Mouse (Mus musculus) midbrain, postnatal 0 days (tissue): ENCODE data around the gene AL732309.1. TPM values are rescaled to one million over a fixed set of nuclear protein-coding genes. Genes with fewer than 3 reads are reported as not detected.

Source experiments
- ATAC-seq: fragments of 200-750 bp; cut with Nextera tagmentation; 2 replicates; pipeline ENCODE4 v1.8.0; 2017; ENCODE audit warnings: moderate number of reproducible peaks, mild to moderate bottlenecking, moderate TSS enrichment, moderate library complexity; ENCODE audit not compliant: low FRiP score
- DNase-seq: peaks from one replicate; pipeline ENCODE4 v3.0.0-alpha.2; 2015; ENCODE audit warnings: low spot score
- H3K27ac ChIP-seq: fragments of 300-500 bp; sonication (generic); 2 replicates; pipeline ENCODE4 v1.5.1; 2014; ENCODE audit warnings: low read depth, mild to moderate bottlenecking, low read length, mixed read lengths
- H3K27me3 ChIP-seq: fragments of 300-500 bp; sonication (generic); 2 replicates; pipeline ENCODE4 v1.6.1; 2014; ENCODE audit warnings: low read length, control low read depth, mixed read lengths; ENCODE audit not compliant: insufficient read depth
- H3K36me3 ChIP-seq: fragments of 300-500 bp; sonication (generic); 2 replicates; pipeline ENCODE4 v1.6.1; 2014; ENCODE audit warnings: low read length, control low read depth, mixed read lengths; ENCODE audit not compliant: insufficient read depth
- H3K4me1 ChIP-seq: fragments of 300-500 bp; sonication (generic); 2 replicates; pipeline ENCODE4 v1.6.1; 2014; ENCODE audit warnings: mild to moderate bottlenecking, control low read depth, antibody characterized with exemption, low read length, mixed read lengths; ENCODE audit not compliant: insufficient read depth
- H3K4me2 ChIP-seq: fragments of 300-500 bp; sonication (generic); 2 replicates; pipeline ENCODE4 v1.6.1; 2014; ENCODE audit warnings: low read depth, mild to moderate bottlenecking, low read length, mixed read lengths; ENCODE audit not compliant: poor library complexity, severe bottlenecking
- H3K4me3 ChIP-seq: fragments of 300-500 bp; sonication (generic); 2 replicates; pipeline ENCODE4 v1.5.1; 2014; ENCODE audit warnings: low read depth, mild to moderate bottlenecking, low read length, moderate library complexity
- H3K9ac ChIP-seq: fragments of 300-500 bp; sonication (generic); replicated peaks from 2 replicates; pipeline ENCODE4 v1.6.1; 2014; ENCODE audit warnings: mild to moderate bottlenecking, low read length, moderate library complexity, mixed read lengths; ENCODE audit not compliant: poor library complexity, severe bottlenecking
- H3K9me3 ChIP-seq: fragments of 300-500 bp; sonication (generic); 2 replicates; pipeline ENCODE4 v1.6.1; 2016; ENCODE audit warnings: low read length, control low read depth
- CTCF ChIP-seq: IDR thresholded peaks from 2 replicates; pipeline ENCODE4 v1.5.1; 2016; ENCODE audit warnings: antibody characterized with exemption, mild to moderate bottlenecking
- WGBS: fragments of 180-500 bp; shearing (Covaris S2); extraction: QIAGEN DNeasy Blood & Tissue Kit; methylation state at CpG from one replicate; pipeline ENCODE4 v1.1.7; 2014; 5-methylcytosine and 5-hydroxymethylcytosine counted together
- polyA plus RNA-seq: library from polyadenylated mRNA; unstranded; fragments of >200 nt; fragmentation: Nextera tagmentation; extraction: Ambion mirVana; gene quantifications from 2 replicates; pipeline ENCODE4 v1.2.1, GENCODE M21; 2015
- total RNA-seq: library from RNA; depleted of rRNA; stranded (reverse); fragments of >200 nt; gene quantifications from 2 replicates; pipeline ENCODE4 v1.2.3, GENCODE M21; 2014

Gene AL732309.1
- total and polyA plus RNA-seq, 2 experiments from 2014 or later, result 3.0 to 7.3 TPM

DNA sequence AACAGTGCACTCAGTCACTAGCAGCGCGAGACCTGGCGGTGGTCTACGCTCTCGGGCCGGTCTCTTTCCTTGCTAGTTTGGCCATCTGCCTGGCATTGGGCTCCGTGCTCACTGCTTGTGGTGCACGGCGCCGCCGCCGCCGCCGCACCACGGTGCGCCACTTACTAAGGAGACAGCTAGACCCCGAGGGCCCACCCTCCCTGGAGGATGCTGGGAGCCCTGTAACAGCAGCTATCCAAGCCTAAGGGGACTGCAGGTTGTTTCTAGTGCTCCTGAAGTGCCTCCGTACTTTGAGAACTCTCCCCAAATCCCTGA, 44.1 kb upstream of the AL732309.1 start:
- Histone ChIP-seq H3K27me3 (peaks cover 45% of the 10 kb centered on the region), H3K36me3 (peaks cover 29% of the 10 kb centered on the region), H3K4me2 (peak overlapping the region; percentile 50), H3K27ac (no peak overlapping the region), H3K4me3 (peak overlapping the region; percentile 18), H3K9me3 (no peaks in the 10 kb centered on the region), H3K4me1 (peaks cover 11% of the 10 kb centered on the region; the same call in 1 of the 2 replicates), H3K9ac (peak overlapping the region; percentile 29; the same call in 1 of the 2 replicates)
- TF ChIP-seq CTCF, result no peak
- DNase-seq (peak; percentile 49), ATAC-seq (no peak)
- WGBS, result 0% methylated on average over 18 of the region's 18 CpGs

DNA sequence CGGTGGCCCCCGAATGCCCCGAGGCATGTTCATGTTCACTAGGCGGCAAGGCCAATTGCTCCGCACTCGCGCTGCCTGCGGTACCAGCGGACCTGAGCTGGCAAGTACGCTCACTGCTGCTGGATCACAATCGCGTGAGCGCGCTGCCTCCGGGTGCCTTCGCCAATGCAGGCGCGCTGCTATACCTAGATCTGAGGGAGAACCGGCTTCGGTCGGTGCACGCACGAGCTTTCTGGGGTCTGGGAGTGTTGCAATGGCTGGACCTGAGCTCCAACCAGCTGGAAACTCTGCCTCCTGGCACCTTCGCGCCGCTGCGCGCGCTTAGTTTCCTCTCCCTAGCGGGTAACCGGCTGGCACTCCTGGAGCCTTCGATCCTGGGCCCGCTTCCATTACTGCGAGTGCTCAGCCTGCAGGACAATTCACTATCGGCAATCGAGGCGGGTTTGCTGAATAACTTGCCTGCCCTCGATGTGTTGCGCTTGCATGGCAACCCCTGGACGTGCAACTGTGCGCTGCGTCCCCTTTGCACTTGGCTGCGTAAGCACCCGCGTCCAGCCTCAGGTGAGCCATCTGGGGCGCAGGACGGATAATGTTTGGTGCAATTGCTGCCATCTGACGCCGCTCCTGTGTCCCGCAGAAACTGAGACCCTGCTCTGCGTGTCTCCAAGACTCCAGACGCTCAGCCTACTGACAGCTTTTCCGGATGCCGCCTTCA, 43.6 kb upstream of the AL732309.1 start:
- peak overlapping the region; percentile 50 for H3K4me2 ChIP-seq
- H3K36me3 ChIP-seq, result peaks cover 29% of the 10 kb centered on the region
- H3K9me3 ChIP-seq, result no peaks in the 10 kb centered on the region
- no peak overlapping the region for H3K27ac ChIP-seq
- WGBS, result 1% methylated on average over 54 of the region's 54 CpGs
- H3K9ac ChIP-seq, result peak overlapping the region; percentile 1; the same call in 1 of the 2 replicates
- H3K4me1 ChIP-seq, result peaks cover 11% of the 10 kb centered on the region; the same call in 1 of the 2 replicates
- peak; percentile 54 for DNase-seq
- H3K4me3 ChIP-seq, result peak overlapping the region; percentile 18
- TF ChIP-seq CTCF, result no peak
- peak; percentile 12; the same call in 1 of the 2 replicates for ATAC-seq
- H3K27me3 ChIP-seq, result peaks cover 45% of the 10 kb centered on the region

DNA sequence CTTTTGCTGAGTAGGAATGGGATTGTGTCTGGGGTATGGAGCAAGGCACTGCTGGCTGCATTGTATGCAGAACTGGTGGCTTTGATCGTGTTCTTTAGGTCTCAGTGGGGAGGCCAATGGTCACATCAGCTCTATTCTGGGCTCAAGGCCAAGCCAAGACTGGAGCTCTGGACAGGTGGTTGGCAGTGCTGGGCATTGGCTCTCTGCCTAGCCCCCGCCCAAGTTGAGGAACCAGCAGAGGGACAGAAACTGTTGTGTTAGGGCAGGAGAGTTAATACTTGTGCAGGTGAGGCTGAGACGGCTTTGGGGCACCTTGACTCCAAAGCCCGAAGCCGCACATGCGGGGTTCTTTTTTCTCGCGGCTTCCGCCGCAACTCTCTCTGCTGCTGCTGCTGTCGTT, 43.0 kb upstream of the AL732309.1 start, which contains the start of gene Lrrc26:
Gene Lrrc26, plus strand, starts transcription at position 265 of the 400 bp plus-strand sequence.
- DNase-seq, result peak; percentile 67
- H3K27ac ChIP-seq, result no peak within 1 kb of the TSS
- ATAC-seq, result no peak

DNA sequence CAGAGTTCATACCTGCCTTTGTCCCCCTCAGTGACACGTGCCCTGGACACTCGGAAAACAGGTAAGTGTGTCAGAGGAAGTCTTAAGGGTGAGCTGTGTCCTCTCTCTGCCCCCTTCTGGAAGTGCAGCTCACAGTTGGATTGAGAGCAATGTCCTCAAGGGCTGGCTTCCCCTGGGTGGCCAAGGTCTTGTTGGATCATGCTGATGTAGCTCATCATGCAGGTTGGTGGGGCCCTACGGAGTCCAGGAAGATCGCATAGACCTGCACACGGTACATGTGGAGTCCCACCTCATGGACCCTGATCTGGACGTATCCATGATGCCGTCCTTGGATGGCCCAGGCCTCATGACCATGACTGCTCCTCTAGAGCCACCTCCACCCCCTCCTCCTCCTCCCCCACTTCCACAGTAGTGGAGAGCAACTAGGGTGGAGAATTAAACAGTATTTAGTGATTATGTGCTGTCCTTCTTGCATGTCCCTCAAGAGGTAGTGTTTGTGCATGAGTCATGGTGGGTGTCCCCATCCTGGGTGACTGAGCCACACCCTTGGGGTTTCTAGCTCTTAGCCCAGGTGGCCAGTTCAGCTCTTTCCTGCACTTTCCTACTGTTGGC, 42.2 kb upstream of the AL732309.1 start:
- ATAC-seq (no peak), DNase-seq (no peak)
- H3K9me3 ChIP-seq, result no peaks in the 10 kb centered on the region
- H3K9ac ChIP-seq, result no peak overlapping the region
- no peak for TF ChIP-seq CTCF
- H3K27ac ChIP-seq, result no peak overlapping the region
- peaks cover 11% of the 10 kb centered on the region; the same call in 1 of the 2 replicates for H3K4me1 ChIP-seq
- H3K36me3 ChIP-seq, result peaks cover 29% of the 10 kb centered on the region
- no peak overlapping the region for H3K4me3 ChIP-seq
- no peak overlapping the region for H3K4me2 ChIP-seq
- H3K27me3 ChIP-seq, result peaks cover 42% of the 10 kb centered on the region
- WGBS, result 83% methylated on average over 7 of the region's 7 CpGs

More for the DNA sequence above, 43.0 kb upstream of the AL732309.1 start, which contains the start of gene Lrrc26:
- no peak for TF ChIP-seq CTCF
- Histone ChIP-seq H3K4me1 (peaks cover 11% of the 10 kb centered on the region; the same call in 1 of the 2 replicates), H3K9me3 (no peaks in the 10 kb centered on the region), H3K27me3 (peaks cover 45% of the 10 kb centered on the region), H3K9ac (peak within 1 kb of the TSS; percentile 1; the same call in 1 of the 2 replicates), H3K4me2 (peak within 1 kb of the TSS; percentile 50), H3K4me3 (peak within 1 kb of the TSS; percentile 18), H3K36me3 (peaks cover 30% of the 10 kb centered on the region)
- WGBS, result 5% methylated on average over 11 of the region's 11 CpGs

DNA sequence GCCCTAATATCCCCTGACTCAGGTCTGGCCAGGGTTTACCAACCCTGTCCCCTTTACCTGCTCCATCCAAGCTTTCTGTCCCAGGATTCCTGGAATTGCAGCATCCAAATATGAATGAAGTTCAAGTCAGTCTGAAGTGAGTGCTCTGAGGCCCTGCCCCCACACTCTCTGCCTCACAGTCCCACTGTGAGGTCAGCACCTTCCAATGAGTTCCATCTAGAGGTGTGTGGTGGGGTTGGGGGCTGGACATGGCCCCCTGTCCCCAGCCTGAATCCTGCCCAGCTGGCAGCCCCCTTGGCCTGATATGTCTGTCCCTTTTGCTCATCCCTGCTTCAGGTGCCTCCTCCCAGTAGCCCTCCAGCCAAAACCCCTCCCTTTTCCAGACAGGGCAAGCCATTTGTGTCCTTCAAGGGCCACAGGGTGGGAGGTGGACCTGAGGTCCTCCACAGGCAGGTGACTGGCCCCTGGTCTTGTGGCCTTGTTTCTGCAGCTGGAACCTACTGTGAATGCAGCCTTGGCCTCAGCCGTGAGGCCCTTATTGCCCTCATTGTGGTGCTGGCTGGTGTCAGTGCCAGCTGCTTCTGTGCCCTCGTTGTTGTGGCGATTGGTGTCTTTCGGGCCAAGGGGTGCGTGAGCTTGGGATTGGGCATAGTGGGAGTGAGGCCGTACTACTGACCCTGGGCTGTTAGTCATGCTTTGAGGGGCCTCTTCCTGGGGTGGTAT, 41.4 kb upstream of the AL732309.1 start, which contains the start of gene Tmem210:
Gene Tmem210, plus strand, starts transcription at position 219 of the 723 bp plus-strand sequence.
- peaks cover 30% of the 10 kb centered on the region for H3K36me3 ChIP-seq
- H3K27me3 ChIP-seq, result peaks cover 35% of the 10 kb centered on the region
- no peak within 1 kb of the TSS for H3K27ac ChIP-seq
- 77% methylated on average over 6 of the region's 6 CpGs for WGBS
- H3K4me2 ChIP-seq, result no peak within 1 kb of the TSS
- H3K4me1 ChIP-seq, result peaks cover 11% of the 10 kb centered on the region; the same call in 1 of the 2 replicates
- H3K4me3 ChIP-seq, result no peak within 1 kb of the TSS
- TF ChIP-seq CTCF, result no peak
- no peak within 1 kb of the TSS for H3K9ac ChIP-seq
- DNase-seq, result no peak
- H3K9me3 ChIP-seq, result no peaks in the 10 kb centered on the region
- no peak for ATAC-seq
